Mouse (Mus musculus): ENCODE measurements around the gene Rps6ka2. TPM values are rescaled to one million over a fixed set of nuclear protein-coding genes. Genes with fewer than 3 reads are reported as not detected.
A peak's percentile ranks its signal among the peaks of the same experiment; 100 is the strongest.

The Rps6ka2 gene
- total and polyA plus RNA-seq, 3 experiments: 0.22 TPM; not detected in 2

DNA sequence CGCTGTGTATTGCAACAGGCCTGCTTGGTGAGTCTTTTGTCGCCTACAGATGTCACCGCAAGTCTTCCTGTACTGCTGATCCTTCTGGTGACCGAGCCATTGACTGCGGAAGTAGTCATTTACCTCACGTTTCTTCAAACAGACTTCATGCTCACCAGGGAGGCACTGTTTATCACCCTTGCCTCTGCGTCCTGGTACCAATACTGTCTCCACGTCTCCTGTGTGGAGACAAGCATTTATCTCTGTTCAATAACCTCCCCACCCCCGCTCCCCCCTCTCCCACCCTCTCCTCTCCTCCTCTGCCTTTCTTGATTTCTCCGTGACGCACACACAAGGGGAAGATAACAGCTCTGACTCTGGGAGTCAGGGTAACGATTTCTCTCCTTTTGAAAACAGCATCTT is 22.0 kb upstream of the Rps6ka2 start:
- 0 out of 2 replicates have a peak, but pooled peaks cover 5% of the 10 kb centered on the region for H3K27me3 ChIP-seq (ENCODE audit: insufficient read depth, low read length)
- H3K9me3 ChIP-seq (replicated peaks): peaks cover 5% of the 10 kb centered on the region
- H3K36me3 ChIP-seq (replicated peaks): no peaks in the 10 kb centered on the region
- DNase-seq (ENCODE audit: low spot score): no peak
- TF ChIP-seq GATA1 (IDR thresholded peaks at IDR 0.05; ENCODE audit: borderline replicate concordance, low read length) (no peak), GATA2 (IDR thresholded peaks at IDR 0.05; ENCODE audit: borderline replicate concordance, low read depth, low read length) (no peak), CTCF (IDR thresholded peaks at IDR 0.05; ENCODE audit: low read depth, low read length) (no peak), TAL1 (conservative IDR thresholded peaks at IDR 0.05; ENCODE audit: low read depth, low read length) (no peak), POLR2AphosphoS5 (IDR thresholded peaks at IDR 0.05; ENCODE audit: insufficient replicate concordance, low read depth, low read length) (no peak)
- no peak for ATAC-seq (ENCODE audit: extremely low read depth, insufficient number of reproducible peaks, low FRiP score, poor library complexity, severe bottlenecking)
- H3K4me3 ChIP-seq (ENCODE audit: low read depth, low read length): no peak overlapping the region
- H3K4me1 ChIP-seq (ENCODE audit: insufficient read depth, low read depth, low read length): no peaks in the 10 kb centered on the region

DNA sequence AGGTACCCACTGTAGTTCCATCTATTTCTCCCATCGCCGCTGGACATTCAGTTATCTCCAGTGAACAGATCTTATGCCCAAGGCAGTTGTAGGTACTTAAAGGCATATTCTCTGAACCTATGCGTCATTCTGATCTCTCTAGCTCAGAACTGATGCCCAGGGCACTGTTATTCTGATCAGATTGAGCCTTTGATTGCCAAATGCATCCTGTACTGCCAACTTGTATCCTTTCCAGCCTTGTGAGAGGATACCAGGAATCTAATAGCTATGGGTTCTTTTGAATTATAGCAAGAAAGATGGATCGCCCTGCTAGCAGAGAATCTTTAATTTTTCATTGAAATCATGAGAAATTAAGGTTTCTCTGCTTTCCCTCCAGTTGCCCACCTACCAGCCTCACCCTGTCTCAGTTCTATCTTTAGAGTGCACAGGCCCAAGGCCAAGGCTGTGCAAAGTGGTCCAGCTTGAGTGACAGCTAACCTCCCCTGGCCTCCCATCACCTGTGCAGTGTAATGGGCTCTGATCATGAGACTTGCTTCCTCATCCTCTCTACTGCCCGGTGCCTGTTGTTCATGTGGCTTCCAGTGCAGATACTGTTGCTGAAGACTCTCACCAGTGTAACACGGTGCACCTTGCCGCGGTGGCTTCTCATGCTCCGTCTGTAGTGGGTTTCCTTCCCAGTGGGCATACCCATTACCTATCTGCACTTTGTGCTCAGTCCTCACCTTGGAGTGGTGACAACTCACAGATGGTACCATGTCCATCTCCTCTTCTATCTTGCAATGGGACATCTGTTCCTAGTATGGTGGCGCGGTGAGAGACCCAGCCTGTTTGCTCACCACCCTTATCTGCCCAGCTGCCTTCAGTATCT is 20.4 kb upstream of the Rps6ka2 start:
- no peaks in the 10 kb centered on the region for H3K36me3 ChIP-seq (replicated peaks)
- no peak for DNase-seq (ENCODE audit: low spot score)
- H3K27me3 ChIP-seq (ENCODE audit: insufficient read depth, low read length): 0 out of 2 replicates have a peak, but pooled peaks cover 9% of the 10 kb centered on the region
- TF ChIP-seq GATA2 (IDR thresholded peaks at IDR 0.05; ENCODE audit: borderline replicate concordance, low read depth, low read length): no peak
- TF ChIP-seq POLR2AphosphoS5 (IDR thresholded peaks at IDR 0.05; ENCODE audit: insufficient replicate concordance, low read depth, low read length): no peak
- no peak for TF ChIP-seq GATA1 (IDR thresholded peaks at IDR 0.05; ENCODE audit: borderline replicate concordance, low read length)
- TF ChIP-seq CTCF (IDR thresholded peaks at IDR 0.05; ENCODE audit: low read depth, low read length): no peak
- no peak for TF ChIP-seq TAL1 (conservative IDR thresholded peaks at IDR 0.05; ENCODE audit: low read depth, low read length)
- H3K4me3 ChIP-seq (ENCODE audit: low read depth, low read length): no peak overlapping the region
- no peak for ATAC-seq (ENCODE audit: extremely low read depth, insufficient number of reproducible peaks, low FRiP score, poor library complexity, severe bottlenecking)
- no peaks in the 10 kb centered on the region for H3K4me1 ChIP-seq (ENCODE audit: insufficient read depth, low read depth, low read length)
- peaks cover 11% of the 10 kb centered on the region for H3K9me3 ChIP-seq (replicated peaks)

DNA sequence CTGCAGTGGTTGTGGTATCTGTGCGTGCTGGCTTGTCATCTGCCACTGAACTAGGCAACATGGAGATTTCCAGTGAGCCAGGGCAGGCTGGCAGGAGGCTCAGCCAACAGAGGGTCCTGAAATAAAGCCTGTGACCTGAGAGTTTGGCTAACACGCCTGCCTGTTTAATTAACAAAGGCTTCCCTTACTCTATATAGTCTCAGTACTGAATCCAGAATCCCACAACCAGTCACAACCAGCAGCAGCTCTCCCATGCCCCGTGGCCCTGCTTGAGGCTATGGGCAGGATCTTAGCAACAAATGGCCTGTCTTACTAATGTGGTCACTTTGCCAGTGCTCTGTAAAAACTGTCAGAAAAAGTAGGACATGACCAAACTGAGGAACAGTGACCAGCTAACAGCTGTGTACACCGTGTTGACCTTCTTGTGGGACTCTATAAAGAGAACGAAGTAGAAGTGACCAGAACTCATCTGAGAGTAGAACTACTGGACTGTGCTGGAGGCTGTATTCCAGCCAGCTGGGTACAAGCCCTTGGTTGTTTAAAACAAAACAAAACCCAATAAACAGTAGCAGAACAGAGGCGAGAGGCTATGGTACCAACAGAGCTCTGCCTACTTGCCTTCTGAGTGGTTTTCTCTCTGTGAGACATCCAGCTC is 18.3 kb upstream of the Rps6ka2 start:
- no peak for ATAC-seq (ENCODE audit: extremely low read depth, insufficient number of reproducible peaks, low FRiP score, poor library complexity, severe bottlenecking)

DNA sequence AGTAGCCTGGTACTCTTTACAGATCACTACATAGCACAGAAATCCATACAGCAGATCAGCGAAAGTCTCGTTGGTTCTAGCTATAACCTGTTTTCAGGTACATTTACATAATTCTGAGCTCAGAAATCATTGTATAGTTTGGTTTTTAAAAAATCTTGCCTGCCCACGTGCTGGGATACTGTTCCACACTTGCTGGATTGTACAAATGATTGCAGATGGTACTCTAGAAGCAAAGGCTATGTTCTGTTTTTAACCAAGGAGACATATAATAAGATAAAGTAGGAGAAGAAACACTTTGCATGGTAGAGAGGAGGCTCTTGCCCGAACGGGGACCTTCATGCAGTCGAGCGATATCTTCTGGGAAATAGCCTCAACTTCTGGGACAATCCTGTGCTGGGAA is 17.3 kb upstream of the Rps6ka2 start:
- Histone ChIP-seq H3K4me3 (ENCODE audit: low read depth, low read length) (no peak overlapping the region), H3K36me3 (replicated peaks) (no peaks in the 10 kb centered on the region), H3K4me1 (ENCODE audit: insufficient read depth, low read depth, low read length) (no peaks in the 10 kb centered on the region), H3K9me3 (replicated peaks) (peaks cover 10% of the 10 kb centered on the region), H3K27me3 (ENCODE audit: insufficient read depth, low read length) (peaks cover 9% of the 10 kb centered on the region; the same call in 1 of the 2 replicates)
- ATAC-seq (ENCODE audit: extremely low read depth, insufficient number of reproducible peaks, low FRiP score, poor library complexity, severe bottlenecking) (no peak), DNase-seq (ENCODE audit: low spot score) (no peak)
- TF ChIP-seq GATA2 (IDR thresholded peaks at IDR 0.05; ENCODE audit: borderline replicate concordance, low read depth, low read length): no peak
- no peak for TF ChIP-seq GATA1 (IDR thresholded peaks at IDR 0.05; ENCODE audit: borderline replicate concordance, low read length)
- TF ChIP-seq POLR2AphosphoS5 (IDR thresholded peaks at IDR 0.05; ENCODE audit: insufficient replicate concordance, low read depth, low read length): no peak
- no peak for TF ChIP-seq TAL1 (conservative IDR thresholded peaks at IDR 0.05; ENCODE audit: low read depth, low read length)
- no peak for TF ChIP-seq CTCF (IDR thresholded peaks at IDR 0.05; ENCODE audit: low read depth, low read length)

More for the DNA sequence above, 18.3 kb upstream of the Rps6ka2 start:
- peaks cover 9% of the 10 kb centered on the region; the same call in 1 of the 2 replicates for H3K27me3 ChIP-seq (ENCODE audit: insufficient read depth, low read length)
- no peak for TF ChIP-seq GATA2 (IDR thresholded peaks at IDR 0.05; ENCODE audit: borderline replicate concordance, low read depth, low read length)
- TF ChIP-seq GATA1 (IDR thresholded peaks at IDR 0.05; ENCODE audit: borderline replicate concordance, low read length): no peak
- no peak for TF ChIP-seq CTCF (IDR thresholded peaks at IDR 0.05; ENCODE audit: low read depth, low read length)
- TF ChIP-seq POLR2AphosphoS5 (IDR thresholded peaks at IDR 0.05; ENCODE audit: insufficient replicate concordance, low read depth, low read length): no peak
- no peak for TF ChIP-seq TAL1 (conservative IDR thresholded peaks at IDR 0.05; ENCODE audit: low read depth, low read length)
- no peak for DNase-seq (ENCODE audit: low spot score)
- no peak overlapping the region for H3K4me3 ChIP-seq (ENCODE audit: low read depth, low read length)
- no peaks in the 10 kb centered on the region for H3K4me1 ChIP-seq (ENCODE audit: insufficient read depth, low read depth, low read length)
- no peaks in the 10 kb centered on the region for H3K36me3 ChIP-seq (replicated peaks)
- peaks cover 10% of the 10 kb centered on the region for H3K9me3 ChIP-seq (replicated peaks)

DNA sequence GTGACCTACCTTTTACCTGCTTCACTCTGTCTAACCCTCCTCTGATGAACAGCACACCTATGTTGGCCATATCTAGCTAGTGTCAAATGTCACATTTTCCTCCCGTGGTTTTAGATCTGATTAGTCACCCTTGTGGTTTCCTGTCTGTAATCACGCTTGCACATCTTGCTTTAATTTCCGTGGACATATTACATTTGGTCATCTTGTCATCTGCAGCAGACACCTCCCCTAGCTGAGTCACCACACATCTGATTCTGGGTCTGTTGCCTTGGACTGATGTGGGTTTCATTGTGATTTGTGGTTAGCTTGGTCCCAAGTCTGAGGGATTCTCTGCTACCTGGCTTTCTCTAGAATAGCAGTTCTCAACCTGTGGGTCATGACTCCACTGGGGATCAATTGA is 6.0 kb upstream of the Rps6ka2 start:
- no peak for TF ChIP-seq TAL1 (conservative IDR thresholded peaks at IDR 0.05; ENCODE audit: low read depth, low read length)
- no peak for TF ChIP-seq POLR2AphosphoS5 (IDR thresholded peaks at IDR 0.05; ENCODE audit: insufficient replicate concordance, low read depth, low read length)
- no peak for TF ChIP-seq GATA2 (IDR thresholded peaks at IDR 0.05; ENCODE audit: borderline replicate concordance, low read depth, low read length)
- no peak for TF ChIP-seq GATA1 (IDR thresholded peaks at IDR 0.05; ENCODE audit: borderline replicate concordance, low read length)
- no peak for TF ChIP-seq CTCF (IDR thresholded peaks at IDR 0.05; ENCODE audit: low read depth, low read length)
- Histone ChIP-seq H3K36me3 (replicated peaks) (no peaks in the 10 kb centered on the region), H3K4me3 (ENCODE audit: low read depth, low read length) (no peak overlapping the region), H3K4me1 (ENCODE audit: insufficient read depth, low read depth, low read length) (no peaks in the 10 kb centered on the region), H3K9me3 (replicated peaks) (peaks cover 2% of the 10 kb centered on the region; the same call in 1 of the 2 replicates), H3K27me3 (ENCODE audit: insufficient read depth, low read length) (peaks cover 5% of the 10 kb centered on the region)
- ATAC-seq (ENCODE audit: extremely low read depth, insufficient number of reproducible peaks, low FRiP score, poor library complexity, severe bottlenecking) (peak; percentile 49), DNase-seq (ENCODE audit: low spot score) (no peak)

DNA sequence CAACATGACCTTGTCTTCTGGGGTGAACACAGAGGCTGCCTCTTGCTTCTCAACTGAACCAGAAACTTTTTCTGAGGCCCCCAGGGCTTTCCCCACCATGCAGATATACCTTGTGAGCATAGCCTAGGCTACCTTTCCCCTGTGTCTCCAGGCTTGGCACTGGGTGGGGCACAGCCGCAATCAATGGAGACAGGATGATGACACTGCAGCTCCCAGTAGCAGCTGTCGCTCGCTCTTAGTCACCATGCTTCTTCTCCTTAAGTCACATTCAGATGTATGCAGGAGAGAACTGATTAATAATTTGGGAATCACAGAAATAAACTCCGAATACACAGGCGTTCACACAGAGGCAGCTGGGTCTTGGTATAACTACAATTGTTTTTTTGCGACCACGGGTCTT is 4.4 kb upstream of the Rps6ka2 start:
- Histone ChIP-seq H3K27me3 (ENCODE audit: insufficient read depth, low read length) (peaks cover 3% of the 10 kb centered on the region), H3K4me1 (ENCODE audit: insufficient read depth, low read depth, low read length) (no peaks in the 10 kb centered on the region), H3K9me3 (replicated peaks) (peaks cover 13% of the 10 kb centered on the region), H3K36me3 (replicated peaks) (no peaks in the 10 kb centered on the region), H3K4me3 (ENCODE audit: low read depth, low read length) (no peak overlapping the region)
- no peak for TF ChIP-seq GATA2 (IDR thresholded peaks at IDR 0.05; ENCODE audit: borderline replicate concordance, low read depth, low read length)
- TF ChIP-seq CTCF (IDR thresholded peaks at IDR 0.05; ENCODE audit: low read depth, low read length): no peak
- TF ChIP-seq TAL1 (conservative IDR thresholded peaks at IDR 0.05; ENCODE audit: low read depth, low read length): no peak
- no peak for TF ChIP-seq POLR2AphosphoS5 (IDR thresholded peaks at IDR 0.05; ENCODE audit: insufficient replicate concordance, low read depth, low read length)
- TF ChIP-seq GATA1 (IDR thresholded peaks at IDR 0.05; ENCODE audit: borderline replicate concordance, low read length): no peak
- ATAC-seq (ENCODE audit: extremely low read depth, insufficient number of reproducible peaks, low FRiP score, poor library complexity, severe bottlenecking): no peak
- no peak for DNase-seq (ENCODE audit: low spot score)

Data from G1E (cell line).